Mouse (Mus musculus): Measurements from ENCODE around the gene Ltbp1.

Gene Ltbp1

DNA sequence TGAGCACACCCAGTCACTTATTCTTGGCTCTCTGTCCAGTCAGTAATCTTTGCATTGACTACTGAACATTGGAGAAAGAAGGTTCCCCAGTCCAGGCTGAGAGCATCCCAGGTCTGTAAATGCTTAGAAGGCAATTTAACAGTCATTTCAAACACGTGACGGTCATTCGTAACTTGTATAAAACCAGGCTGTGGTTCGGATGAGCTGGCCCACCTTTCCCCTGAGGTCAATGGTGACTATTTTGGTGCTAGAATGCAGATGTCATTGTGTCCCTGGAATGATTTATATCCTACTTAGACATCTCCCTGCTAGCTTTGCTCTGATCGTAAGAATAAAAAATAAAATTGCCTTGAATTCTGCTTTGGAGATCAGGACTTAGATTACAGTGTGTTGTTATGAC is 63.9 kb downstream of the Ltbp1 start:
- DNase-seq, result no peak

GRCm38 (mm10) chr17:75071174-75071573 is 65.8 kb downstream of the Ltbp1 start:
- DNase-seq, result no peak

GRCm38 (mm10) chr17:75071749-75072148 is 66.4 kb downstream of the Ltbp1 start:
- no peak for DNase-seq

- peak; percentile 25 to 28 for DNase-seq
Observed at GRCm38 (mm10) chr17:75073887-75074286, 68.5 kb downstream of the Ltbp1 start.

- DNase-seq, result no peak
Observed at GRCm38 (mm10) chr17:75074978-75075699, 69.8 kb downstream of the Ltbp1 start.

GRCm38 (mm10) chr17:75081401-75081800 is 76.0 kb downstream of the Ltbp1 start:
- DNase-seq, result no peak

GRCm38 (mm10) chr17:75082449-75082848 is 77.1 kb downstream of the Ltbp1 start:
- DNase-seq, result no peak

DNA sequence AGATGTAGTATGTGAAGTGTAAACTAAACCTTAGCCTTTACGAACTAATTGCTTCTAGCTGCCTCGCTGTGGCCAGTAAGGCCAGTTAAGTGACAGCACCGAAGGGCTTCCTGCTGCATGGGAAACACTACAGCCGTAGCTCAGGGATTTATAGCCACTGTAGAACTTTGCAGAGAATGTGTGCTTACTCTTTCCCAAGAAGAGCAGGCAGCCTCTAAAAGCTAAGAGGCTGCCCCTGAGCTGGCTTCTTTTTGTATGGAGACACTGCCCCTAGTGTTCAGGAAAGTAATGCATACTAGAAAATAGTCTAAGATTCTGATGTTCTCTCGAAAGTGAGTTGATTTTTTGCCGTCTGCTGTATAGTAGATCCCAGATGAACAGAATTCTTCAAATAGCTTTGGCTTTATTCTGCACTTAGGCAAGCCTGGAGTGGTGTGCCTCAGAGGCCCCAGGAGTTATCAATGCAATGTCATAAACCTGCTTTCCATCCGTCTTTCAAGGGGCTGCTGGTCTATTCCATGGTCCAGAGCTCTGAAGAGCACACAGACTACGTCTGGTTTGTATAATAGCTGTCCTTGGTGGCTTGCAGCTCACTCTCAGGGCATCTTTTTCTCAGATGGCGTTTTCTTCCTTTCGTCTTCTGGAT is 82.1 kb downstream of the Ltbp1 start:
- DNase-seq, result peak in 1 of 2 experiments; percentile 19

DNA sequence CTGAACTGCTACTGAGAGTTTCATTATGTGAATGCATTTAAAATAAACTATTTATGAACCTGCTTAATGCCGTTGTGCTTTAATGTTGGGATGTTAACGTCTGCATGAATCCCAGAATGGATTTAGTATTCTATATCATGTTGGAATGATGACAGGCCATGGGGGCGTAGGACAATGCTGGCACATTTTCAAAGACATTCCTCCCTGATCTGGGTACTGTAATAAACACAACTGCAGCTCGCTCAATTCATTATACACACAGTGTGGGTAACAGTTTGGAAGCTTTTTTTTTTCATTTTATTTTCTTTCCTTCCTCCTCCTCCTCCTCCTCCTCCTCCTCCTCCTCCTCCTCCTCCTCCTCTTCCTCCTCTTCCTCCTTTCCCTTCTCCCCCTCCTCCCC is 82.9 kb downstream of the Ltbp1 start:
- DNase-seq, result no peak

DNA sequence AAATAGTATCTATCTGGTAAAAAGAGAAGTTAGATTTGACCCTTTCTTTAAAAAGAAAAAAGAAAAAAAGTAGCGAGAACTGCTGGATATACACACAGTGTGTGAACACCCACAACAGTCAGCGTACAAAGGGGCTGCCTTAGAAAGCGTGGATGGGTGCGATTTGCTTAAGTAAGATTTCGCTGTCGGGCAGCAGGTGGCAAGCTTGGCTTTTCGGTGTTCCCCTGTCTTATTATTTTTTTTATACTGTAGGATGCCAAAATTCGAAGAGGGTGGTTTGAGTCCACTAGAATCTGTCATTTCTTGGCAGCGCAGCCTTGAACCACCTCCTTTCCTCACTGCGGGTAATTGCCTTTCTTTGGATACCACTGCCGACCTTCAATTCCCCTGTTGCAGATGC is 83.4 kb downstream of the Ltbp1 start:
- no peak for DNase-seq

- DNase-seq, result no peak
Observed at GRCm38 (mm10) chr17:75090556-75090955, 85.2 kb downstream of the Ltbp1 start.

DNA sequence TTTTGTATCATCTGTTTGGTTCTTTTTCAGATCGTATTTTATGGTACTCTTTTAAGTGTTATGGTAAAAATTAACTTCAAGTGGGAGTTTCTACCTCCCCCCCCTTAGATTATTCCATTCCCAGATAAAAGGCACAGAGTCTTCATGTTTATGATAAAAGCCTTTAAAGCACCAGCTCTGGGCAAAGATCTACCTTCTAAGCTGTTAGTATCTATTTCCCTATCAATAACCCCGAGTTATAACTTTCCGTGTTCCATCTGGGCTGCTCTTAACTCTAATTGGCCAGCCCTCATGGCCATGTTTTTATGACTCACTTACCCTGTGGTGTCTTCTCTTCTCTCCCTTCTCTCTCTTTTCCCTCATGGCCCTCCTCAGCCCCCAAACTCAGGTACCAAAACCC is 88.2 kb downstream of the Ltbp1 start:
- no peak for DNase-seq

DNA sequence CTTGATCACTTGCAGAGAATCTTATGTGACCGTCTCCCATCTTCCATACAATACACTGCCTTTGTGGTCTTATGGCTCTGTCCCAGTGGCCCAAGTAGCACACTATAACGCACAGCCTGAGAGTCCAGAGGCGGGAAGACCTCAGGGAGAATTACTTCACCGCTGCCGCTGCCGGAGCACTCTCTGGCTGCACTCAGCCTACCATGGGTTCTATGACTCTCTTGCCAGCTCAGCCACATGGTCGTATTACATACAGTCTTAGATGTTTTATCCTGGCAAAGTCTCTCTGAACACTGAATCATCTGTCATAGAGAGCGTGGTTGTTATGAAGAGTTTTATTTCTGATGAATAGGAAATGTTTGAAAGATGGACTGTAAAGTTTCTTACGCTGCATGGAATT is 89.2 kb downstream of the Ltbp1 start:
- DNase-seq, result no peak

- no peak for DNase-seq
Observed at GRCm38 (mm10) chr17:75096727-75097126, 91.4 kb downstream of the Ltbp1 start.

DNA sequence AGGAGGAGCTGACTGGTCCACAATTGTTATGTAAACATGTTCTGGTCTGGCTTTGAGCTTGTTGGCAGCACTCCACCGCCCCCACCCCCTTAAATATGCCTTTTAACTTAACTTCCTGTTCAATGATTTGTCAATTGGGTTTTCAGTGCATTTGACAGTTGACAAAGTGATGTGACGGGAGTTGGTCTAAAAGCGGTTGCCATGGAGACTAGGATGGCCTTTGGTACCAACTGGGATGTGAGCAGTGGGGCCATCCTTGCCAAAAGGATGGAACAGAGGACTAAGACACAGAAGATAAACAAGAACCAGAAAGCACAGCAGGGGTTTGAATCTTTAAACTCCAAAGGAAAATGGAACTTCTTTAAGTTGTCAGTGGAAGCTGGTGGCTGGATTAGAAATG is 92.0 kb downstream of the Ltbp1 start:
- DNase-seq, result no peak

DNA sequence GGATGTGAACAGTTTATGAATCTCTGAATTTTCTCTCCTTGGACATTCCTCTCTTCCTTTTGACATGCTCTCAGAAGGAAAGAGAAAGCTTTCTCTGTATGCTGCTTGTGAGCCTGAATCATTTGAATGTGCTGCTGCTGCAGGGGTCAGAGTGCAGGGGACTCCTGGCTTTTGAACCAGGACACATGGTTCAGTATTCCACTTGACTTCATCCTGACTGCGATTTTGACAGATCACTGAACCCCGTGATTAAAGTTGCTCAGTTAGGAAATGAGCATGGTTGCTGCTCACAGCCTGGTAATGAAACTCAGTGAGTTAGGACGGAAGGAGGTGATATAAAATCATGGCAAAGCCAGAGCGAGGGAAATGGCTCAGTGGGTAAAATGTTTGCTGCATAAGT is 95.8 kb downstream of the Ltbp1 start:
- peak; percentile 29 to 49 for DNase-seq

GRCm38 (mm10) chr17:75101994-75102393 is 96.6 kb downstream of the Ltbp1 start:
- no peak for DNase-seq

DNA sequence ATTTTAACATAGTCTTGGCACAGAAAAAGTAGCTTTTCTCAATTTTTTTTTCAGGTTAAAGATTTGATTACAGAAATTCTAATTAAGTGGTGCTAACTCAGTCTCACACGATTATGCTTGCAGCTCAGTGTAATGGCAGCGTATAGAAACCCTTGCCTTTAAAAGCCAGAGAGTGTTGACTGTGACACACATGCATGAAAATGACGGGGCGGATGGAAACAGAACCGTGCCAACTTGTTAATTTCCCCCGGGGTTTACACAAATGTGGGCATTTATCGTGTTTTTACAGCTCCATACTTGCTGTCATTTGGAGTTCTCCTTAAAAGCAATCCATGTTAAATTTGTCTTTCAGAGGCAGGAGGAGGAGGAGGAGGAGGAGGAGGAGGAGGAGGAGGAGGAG is 102.0 kb downstream of the Ltbp1 start:
- no peak for DNase-seq

DNA sequence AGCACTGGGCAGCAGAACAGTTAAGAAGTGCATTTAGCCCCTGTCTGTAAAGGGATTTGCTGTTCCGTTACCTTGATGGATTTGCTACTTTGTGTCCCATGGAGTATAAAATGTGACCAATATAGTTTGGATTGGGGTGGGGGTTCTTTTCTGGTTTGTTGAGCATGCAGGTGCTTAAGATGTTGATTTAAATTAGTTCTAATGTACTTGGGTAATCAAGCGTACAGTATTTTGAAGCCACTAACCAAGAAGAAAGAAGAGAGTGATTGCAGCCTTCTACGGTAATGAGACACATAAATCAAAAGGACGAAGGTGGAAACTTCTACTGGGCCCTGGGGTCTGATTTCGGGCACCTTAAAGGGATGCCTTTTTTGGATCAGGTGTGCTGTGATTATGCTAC is 102.5 kb downstream of the Ltbp1 start:
- DNase-seq, result no peak

DNA sequence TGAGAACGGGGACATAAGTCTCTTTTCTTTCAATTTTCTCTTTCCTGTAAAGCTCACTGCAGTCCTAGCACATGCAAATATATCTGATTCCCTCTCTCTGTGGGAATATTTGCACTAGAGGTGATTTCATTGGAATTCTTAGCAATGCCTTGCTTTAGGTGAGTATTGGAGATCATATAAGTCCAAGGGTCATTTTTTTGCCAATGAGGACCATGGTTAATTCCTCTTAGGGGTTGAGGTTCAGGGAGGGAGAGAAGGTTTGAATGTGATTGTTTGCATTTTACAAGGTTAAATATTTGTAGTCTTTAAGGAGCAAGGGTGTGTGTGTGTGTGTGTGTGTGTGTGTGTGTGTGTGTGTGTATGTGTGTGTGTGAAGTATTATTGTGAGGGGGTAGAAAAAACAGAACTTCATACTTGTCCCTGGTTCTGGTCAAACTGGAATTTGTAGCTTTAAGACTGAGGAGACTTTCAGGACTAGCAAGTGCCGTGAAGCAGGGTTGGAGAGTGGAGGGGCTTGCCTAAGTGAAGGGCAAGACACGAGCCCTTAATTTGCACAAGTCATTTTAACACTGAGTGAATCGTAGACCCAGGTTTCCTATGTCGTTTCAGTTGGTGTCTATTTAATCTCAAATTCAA is 103.8 kb downstream of the Ltbp1 start:
- DNase-seq, result no peak

GRCm38 (mm10) chr17:75110252-75111205 is 105.2 kb downstream of the Ltbp1 start:
- DNase-seq, result peak; percentile 11 to 24

DNA sequence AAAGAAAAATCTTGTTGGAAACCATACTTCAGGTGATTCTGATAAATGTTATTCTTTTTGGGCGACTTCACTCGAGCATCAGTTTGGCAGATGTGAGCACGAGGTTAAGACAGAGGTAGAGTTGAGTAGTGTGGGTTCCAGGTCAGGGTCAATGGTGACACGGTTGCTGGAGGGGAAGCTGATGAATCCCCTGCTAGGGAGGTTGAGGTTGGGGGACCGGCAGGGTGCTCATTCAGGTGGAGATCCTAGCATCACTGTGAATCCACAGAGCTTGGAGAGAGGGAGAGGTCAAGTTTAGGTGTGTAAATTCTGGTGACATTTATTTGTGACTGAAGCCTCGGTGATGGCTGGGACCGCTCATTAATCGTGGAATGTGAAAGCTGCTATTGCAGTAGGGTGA is 110.2 kb downstream of the Ltbp1 start:
- no peak for DNase-seq

DNA sequence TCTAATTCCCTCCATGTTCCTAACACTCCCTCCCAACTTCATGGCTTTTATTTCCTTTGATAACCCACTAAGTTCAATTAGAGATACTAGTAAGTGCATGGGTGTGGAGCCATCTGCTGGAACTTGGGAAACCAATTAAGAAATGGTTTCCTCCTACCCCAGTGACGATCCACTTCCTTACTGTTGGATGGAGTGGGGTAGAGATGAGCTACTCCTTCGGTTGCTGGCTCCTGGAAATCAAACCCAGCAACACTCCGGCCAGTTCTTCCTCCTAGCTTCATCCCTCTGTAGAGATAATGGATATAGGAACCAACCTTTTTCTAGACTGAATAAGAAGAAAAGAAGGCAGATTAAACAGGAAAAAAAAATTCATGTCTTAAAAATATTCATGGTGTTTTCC is 113.5 kb downstream of the Ltbp1 start:
- no peak for DNase-seq
